Mouse (Mus musculus): Measurements from ENCODE around the gene Optc. TPM values are rescaled to one million over a fixed set of nuclear protein-coding genes. Genes with fewer than 3 reads are reported as not detected.

Optc gene
- polyA plus RNA-seq (2015; fragmentation: Nextera tagmentation; extraction: Ambion mirVana) = 0.32 and 0.41 TPM in 2 replicates

GRCm38 (mm10) chr1:133907949-133908658, at the start of gene Optc:
Gene Optc, minus strand, starts transcription at chr1:133907999.
- Histone ChIP-seq H3K4me1 (peaks cover 22% of the 10 kb centered on the region), H3K27ac (replicated peaks) (peak within 1 kb of the TSS; percentile 68), H3K9ac (peak within 1 kb of the TSS; percentile 82), H3K4me2 (peak within 1 kb of the TSS; percentile 98), H3K27me3 (replicated peaks) (peaks cover 46% of the 10 kb centered on the region), H3K9me3 (no peaks in the 10 kb centered on the region), H3K4me3 (peak within 1 kb of the TSS; percentile 55), H3K36me3 (no peaks in the 10 kb centered on the region)
- WGBS = 2% methylated on average over 30 of the region's 30 CpGs
- 0 out of 2 replicates have a peak, but pooled peaks have one; percentile 39 for ATAC-seq (ENCODE audit: extremely low read depth, insufficient number of reproducible peaks, low FRiP score, low TSS enrichment)

DNA sequence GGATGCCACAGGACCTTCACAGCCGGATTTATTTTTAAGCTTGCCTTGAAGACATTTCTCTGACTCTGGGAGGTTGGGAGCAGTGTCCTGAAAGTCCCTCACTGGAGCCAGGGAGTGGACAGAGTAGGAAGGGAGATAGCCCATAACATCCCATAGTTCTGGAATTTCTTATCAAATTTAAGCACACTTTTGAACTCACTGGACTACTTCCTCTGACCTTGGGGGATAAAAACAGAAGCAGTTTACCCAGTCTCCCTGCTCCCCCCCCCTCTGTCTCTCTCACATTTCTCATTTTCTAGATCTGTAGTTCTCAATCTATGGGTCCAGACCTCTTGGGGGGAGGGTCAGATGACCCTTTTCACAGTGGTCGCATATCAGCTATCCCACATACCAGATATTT, 46.2 kb upstream of the Optc start:
- Histone ChIP-seq H3K27ac (replicated peaks) (no peak overlapping the region; the same call in 1 of the 2 replicates), H3K4me1 (peaks cover 38% of the 10 kb centered on the region), H3K36me3 (no peaks in the 10 kb centered on the region), H3K9ac (peak overlapping the region; percentile 25; the same call in 1 of the 2 replicates), H3K4me2 (no peak overlapping the region), H3K27me3 (replicated peaks) (no peaks in the 10 kb centered on the region), H3K4me3 (no peak overlapping the region), H3K9me3 (no peaks in the 10 kb centered on the region)
- ATAC-seq (ENCODE audit: extremely low read depth, insufficient number of reproducible peaks, low FRiP score, low TSS enrichment) = no peak
- 26% methylated on average over 2 of the region's 2 CpGs for WGBS

- Histone ChIP-seq H3K36me3 (no peaks in the 10 kb centered on the region), H3K4me2 (no peak overlapping the region), H3K27ac (replicated peaks) (no peak overlapping the region), H3K4me3 (no peak overlapping the region), H3K9me3 (no peaks in the 10 kb centered on the region), H3K4me1 (peaks cover 38% of the 10 kb centered on the region), H3K9ac (0 out of 2 replicates have a peak overlapping the region, but pooled peaks have one; percentile 25), H3K27me3 (replicated peaks) (no peaks in the 10 kb centered on the region)
- no peak for ATAC-seq (ENCODE audit: extremely low read depth, insufficient number of reproducible peaks, low FRiP score, low TSS enrichment)
- 50% methylated on average over 9 of the region's 9 CpGs for WGBS
Measured at GRCm38 (mm10) chr1:133953261-133953742, 45.5 kb upstream of the Optc start.

DNA sequence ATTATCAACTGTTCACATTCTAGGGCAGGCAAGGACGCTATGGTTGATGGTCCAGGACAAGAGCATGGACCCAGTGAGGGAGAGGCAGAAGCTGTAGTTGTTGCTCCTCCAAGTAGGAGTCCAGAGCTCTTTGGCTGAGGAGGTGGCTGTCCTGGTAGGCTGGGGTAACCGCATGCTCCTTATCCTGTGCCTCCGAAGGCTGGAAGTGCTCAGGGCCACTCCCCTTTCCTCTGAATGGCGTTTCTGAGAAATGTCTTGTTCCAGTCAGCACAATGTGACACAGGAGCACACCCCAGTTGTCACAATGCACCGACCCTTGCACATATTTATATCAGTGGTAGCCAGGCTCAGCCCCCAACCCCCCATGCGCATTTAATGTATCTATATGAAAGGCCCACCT, 43.8 kb upstream of the Optc start:
- no peak for ATAC-seq (ENCODE audit: extremely low read depth, insufficient number of reproducible peaks, low FRiP score, low TSS enrichment)
- WGBS = 42% methylated on average over 6 of the region's 6 CpGs
- H3K27ac ChIP-seq (replicated peaks) = no peak overlapping the region

GRCm38 (mm10) chr1:133950061-133950782, 42.4 kb upstream of the Optc start:
- ATAC-seq (ENCODE audit: extremely low read depth, insufficient number of reproducible peaks, low FRiP score, low TSS enrichment) = no peak
- 50% methylated on average over 7 of the region's 7 CpGs for WGBS
- no peaks in the 10 kb centered on the region for H3K27me3 ChIP-seq (replicated peaks)
- H3K9me3 ChIP-seq = no peaks in the 10 kb centered on the region
- H3K9ac ChIP-seq = no peak overlapping the region
- H3K4me1 ChIP-seq = peaks cover 38% of the 10 kb centered on the region
- no peaks in the 10 kb centered on the region for H3K36me3 ChIP-seq
- no peak overlapping the region for H3K4me2 ChIP-seq
- no peak overlapping the region for H3K4me3 ChIP-seq
- no peak overlapping the region for H3K27ac ChIP-seq (replicated peaks)

More for the DNA sequence above, 43.8 kb upstream of the Optc start:
- no peak overlapping the region for H3K4me3 ChIP-seq
- H3K4me2 ChIP-seq = no peak overlapping the region
- H3K9ac ChIP-seq = no peak overlapping the region
- no peaks in the 10 kb centered on the region for H3K9me3 ChIP-seq
- peaks cover 38% of the 10 kb centered on the region for H3K4me1 ChIP-seq
- no peaks in the 10 kb centered on the region for H3K27me3 ChIP-seq (replicated peaks)
- H3K36me3 ChIP-seq = no peaks in the 10 kb centered on the region

GRCm38 (mm10) chr1:133945106-133945505, 37.3 kb upstream of the Optc start:
- 77% methylated on average over 3 of the region's 3 CpGs for WGBS
- no peak overlapping the region for H3K9ac ChIP-seq
- no peaks in the 10 kb centered on the region for H3K27me3 ChIP-seq (replicated peaks)
- no peak for ATAC-seq (ENCODE audit: extremely low read depth, insufficient number of reproducible peaks, low FRiP score, low TSS enrichment)
- peaks cover 4% of the 10 kb centered on the region; the same call in 1 of the 2 replicates for H3K9me3 ChIP-seq
- H3K4me1 ChIP-seq = peaks cover 13% of the 10 kb centered on the region; the same call in 1 of the 2 replicates
- H3K4me2 ChIP-seq = no peak overlapping the region
- H3K27ac ChIP-seq (replicated peaks) = no peak overlapping the region
- no peaks in the 10 kb centered on the region for H3K36me3 ChIP-seq
- no peak overlapping the region for H3K4me3 ChIP-seq

DNA sequence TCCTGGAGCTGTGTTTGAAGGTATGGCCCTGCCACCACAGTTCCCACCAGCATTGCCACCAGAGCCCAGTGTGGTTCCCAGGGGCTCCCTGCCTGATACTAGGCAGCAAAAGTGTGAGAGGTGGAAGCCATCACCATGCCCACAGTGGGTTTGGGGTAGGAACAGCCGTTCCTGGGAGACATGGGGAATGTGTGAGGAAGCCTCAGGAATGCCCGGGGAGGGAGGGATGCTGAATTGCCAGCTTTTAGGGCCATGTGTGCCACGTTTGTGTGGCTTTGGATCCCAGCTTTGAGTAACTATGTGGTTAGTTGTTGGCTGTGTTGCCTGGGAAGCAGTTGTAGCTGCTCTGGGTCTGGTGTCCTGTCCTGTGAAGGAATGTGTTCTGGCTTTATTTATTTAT, 34.1 kb upstream of the Optc start:
- H3K9me3 ChIP-seq = peaks cover 4% of the 10 kb centered on the region; the same call in 1 of the 2 replicates
- H3K27ac ChIP-seq (replicated peaks) = no peak overlapping the region
- no peak overlapping the region for H3K4me2 ChIP-seq
- H3K36me3 ChIP-seq = no peaks in the 10 kb centered on the region
- no peaks in the 10 kb centered on the region for H3K27me3 ChIP-seq (replicated peaks)
- WGBS = 66% methylated on average over 3 of the region's 3 CpGs
- no peak overlapping the region for H3K9ac ChIP-seq
- no peak overlapping the region for H3K4me3 ChIP-seq
- ATAC-seq (ENCODE audit: extremely low read depth, insufficient number of reproducible peaks, low FRiP score, low TSS enrichment) = no peak
- peaks cover 10% of the 10 kb centered on the region; the same call in 1 of the 2 replicates for H3K4me1 ChIP-seq

DNA sequence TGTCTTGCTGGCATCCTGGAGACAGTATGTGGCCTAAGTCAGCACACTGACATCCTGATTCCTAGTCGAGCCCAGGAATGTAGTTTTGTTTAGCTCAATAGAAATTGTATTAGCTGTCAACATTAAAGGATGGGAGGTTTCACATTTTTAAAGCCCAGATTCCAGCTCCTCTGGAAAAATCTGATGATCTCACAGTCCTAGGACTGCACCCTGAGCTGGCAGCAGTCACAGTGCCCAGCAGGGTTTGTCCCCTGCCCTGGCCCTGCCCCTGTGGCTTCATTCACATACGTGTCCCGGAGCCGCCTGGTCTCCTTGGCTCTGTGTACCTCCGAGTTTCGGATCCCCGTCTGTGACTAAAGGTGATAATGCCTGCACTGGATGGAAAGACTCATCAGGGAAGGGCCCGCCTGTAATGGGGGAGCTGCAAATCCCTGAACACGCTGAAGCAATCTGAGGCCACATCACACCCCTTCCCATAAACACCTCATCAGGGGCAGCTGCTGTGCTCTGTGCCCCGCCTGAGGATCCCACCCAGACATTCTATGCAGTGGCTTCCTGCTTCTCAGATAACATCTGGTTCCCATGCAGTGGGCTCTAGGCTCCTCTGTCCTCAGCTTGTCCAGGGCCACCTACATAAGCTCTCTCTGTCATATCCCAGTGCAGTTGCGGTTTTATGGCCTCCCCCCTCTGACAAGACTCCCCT, 33.5 kb upstream of the Optc start:
- no peak overlapping the region for H3K9ac ChIP-seq
- peaks cover 10% of the 10 kb centered on the region; the same call in 1 of the 2 replicates for H3K4me1 ChIP-seq
- ATAC-seq (ENCODE audit: extremely low read depth, insufficient number of reproducible peaks, low FRiP score, low TSS enrichment) = no peak
- peaks cover 4% of the 10 kb centered on the region; the same call in 1 of the 2 replicates for H3K9me3 ChIP-seq
- H3K36me3 ChIP-seq = no peaks in the 10 kb centered on the region
- H3K4me3 ChIP-seq = no peak overlapping the region
- no peaks in the 10 kb centered on the region for H3K27me3 ChIP-seq (replicated peaks)
- no peak overlapping the region for H3K4me2 ChIP-seq
- H3K27ac ChIP-seq (replicated peaks) = no peak overlapping the region
- 45% methylated on average over 11 of the region's 11 CpGs for WGBS

DNA sequence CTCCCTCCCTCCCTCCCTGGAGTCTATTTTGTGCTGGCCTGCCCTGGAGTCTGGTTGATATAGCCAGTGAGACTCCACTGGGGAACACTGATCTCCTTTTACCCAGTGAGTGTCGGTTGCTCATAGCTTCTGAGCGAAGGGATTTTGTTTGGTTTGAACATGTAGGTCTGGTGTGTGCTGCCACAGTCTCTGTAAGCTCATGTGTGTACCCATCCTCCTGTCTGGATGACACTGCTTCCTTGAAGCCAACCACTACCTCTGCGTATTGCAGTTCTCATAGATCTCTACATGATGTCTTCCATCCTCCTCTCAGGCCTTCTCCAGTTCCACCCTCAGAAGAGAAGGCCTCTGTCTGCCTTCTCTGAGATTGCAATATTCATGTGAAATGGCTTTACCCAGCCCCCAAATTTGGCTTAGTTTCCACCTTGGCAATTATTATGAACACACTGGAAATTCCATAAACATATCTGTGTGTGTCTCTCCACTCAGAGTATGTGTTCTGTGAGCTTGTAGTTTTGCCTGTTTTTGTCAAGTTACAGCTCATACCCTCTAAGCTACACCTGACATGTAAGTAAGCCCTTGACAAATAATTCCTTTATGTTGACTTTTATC, 32.8 kb upstream of the Optc start:
- ATAC-seq (ENCODE audit: extremely low read depth, insufficient number of reproducible peaks, low FRiP score, low TSS enrichment) = no peak
- Histone ChIP-seq H3K4me1 (peaks cover 10% of the 10 kb centered on the region; the same call in 1 of the 2 replicates), H3K27me3 (replicated peaks) (no peaks in the 10 kb centered on the region), H3K9ac (no peak overlapping the region), H3K4me2 (no peak overlapping the region), H3K4me3 (no peak overlapping the region), H3K9me3 (peaks cover 4% of the 10 kb centered on the region; the same call in 1 of the 2 replicates), H3K27ac (replicated peaks) (no peak overlapping the region), H3K36me3 (no peaks in the 10 kb centered on the region)
- 74% methylated on average over 3 of the region's 3 CpGs for WGBS

GRCm38 (mm10) chr1:133939708-133940107, 31.9 kb upstream of the Optc start:
- ATAC-seq (ENCODE audit: extremely low read depth, insufficient number of reproducible peaks, low FRiP score, low TSS enrichment) = no peak
- Histone ChIP-seq H3K27ac (replicated peaks) (no peak overlapping the region), H3K27me3 (replicated peaks) (no peaks in the 10 kb centered on the region), H3K9me3 (peaks cover 4% of the 10 kb centered on the region; the same call in 1 of the 2 replicates), H3K4me2 (no peak overlapping the region), H3K4me1 (peaks cover 10% of the 10 kb centered on the region; the same call in 1 of the 2 replicates), H3K36me3 (no peaks in the 10 kb centered on the region), H3K4me3 (no peak overlapping the region), H3K9ac (no peak overlapping the region)
- WGBS = 78% methylated on average over 8 of the region's 8 CpGs

All from heart, embryonic 13.5 days (tissue).